Mouse (Mus musculus): ENCODE data around the gene Klhl35. TPM values are rescaled to one million over a fixed set of nuclear protein-coding genes. Genes with fewer than 3 reads are reported as not detected.
A peak's percentile ranks its signal among the peaks of the same experiment; 100 is the strongest.

Gene Klhl35
- 1 to 10 TPM; 3.1 to 3.6 TPM for total RNA-seq (2021)

- intact Hi-C loops (cut with DNase I): no loop called here
- DNase-seq (ENCODE audit: low spot score in 2 of 2): peak in 1 of 2 experiments; percentile 43
These were observed at the start of gene Klhl35 for GRCm38 (mm10) chr7:99465811-99466210. TSS of gene Klhl35 (plus strand) at chr7:99466004.

- intact Hi-C loops (cut with DNase I): no loop called here
- no peak for DNase-seq (ENCODE audit: low spot score in 2 of 2)
These were observed 46.5 kb upstream of the Klhl35 start for GRCm38 (mm10) chr7:99419311-99419710.

- DNase-seq (ENCODE audit: low spot score in 2 of 2): no peak
- intact Hi-C loops (cut with DNase I): no loop called here
These were observed 44.8 kb upstream of the Klhl35 start for GRCm38 (mm10) chr7:99421006-99421405.

GRCm38 (mm10) chr7:99424538-99425155 lies 41.2 kb upstream of the Klhl35 start:
- intact Hi-C loops (cut with DNase I): no loop called here

GRCm38 (mm10) chr7:99425706-99426105 lies 40.1 kb upstream of the Klhl35 start:
- intact Hi-C loops (cut with DNase I): no loop called here
- no peak for DNase-seq (ENCODE audit: low spot score in 2 of 2)

More at GRCm38 (mm10) chr7:99424538-99425155, 41.2 kb upstream of the Klhl35 start:
- DNase-seq (ENCODE audit: low spot score in 2 of 2): no peak

- no peak for DNase-seq (ENCODE audit: low spot score in 2 of 2)
- intact Hi-C loops (cut with DNase I): no loop called here
These were observed 38.8 kb upstream of the Klhl35 start for GRCm38 (mm10) chr7:99427031-99427430.

- no peak for DNase-seq (ENCODE audit: low spot score in 2 of 2)
- intact Hi-C loops (cut with DNase I): no loop called here
These were observed 37.8 kb upstream of the Klhl35 start for GRCm38 (mm10) chr7:99427987-99428386.

- intact Hi-C loops (cut with DNase I): no loop called here
- no peak for DNase-seq (ENCODE audit: low spot score in 2 of 2)
These were observed 37.0 kb upstream of the Klhl35 start for GRCm38 (mm10) chr7:99428836-99429235.

- intact Hi-C loops (cut with DNase I): no loop called here
- DNase-seq (ENCODE audit: low spot score in 2 of 2): no peak
These were observed 36.0 kb upstream of the Klhl35 start for GRCm38 (mm10) chr7:99429786-99430185.

GRCm38 (mm10) chr7:99430246-99430645 lies 35.6 kb upstream of the Klhl35 start:
- DNase-seq (ENCODE audit: low spot score in 2 of 2): no peak
- intact Hi-C loops (cut with DNase I): no loop called here

- intact Hi-C loops (cut with DNase I): no loop called here
- DNase-seq (ENCODE audit: low spot score in 2 of 2): peak; percentile 60
These were observed 33.6 kb upstream of the Klhl35 start for GRCm38 (mm10) chr7:99432248-99432647.

- no peak for DNase-seq (ENCODE audit: low spot score in 2 of 2)
- intact Hi-C loops (cut with DNase I): no loop called here
These were observed 32.9 kb upstream of the Klhl35 start for GRCm38 (mm10) chr7:99432863-99433262.

- intact Hi-C loops (cut with DNase I): no loop called here
- no peak for DNase-seq (ENCODE audit: low spot score in 2 of 2)
These were observed 31.0 kb upstream of the Klhl35 start for GRCm38 (mm10) chr7:99434672-99435250.

- DNase-seq (ENCODE audit: low spot score in 2 of 2): no peak
- intact Hi-C loops (cut with DNase I): no loop called here
These were observed 29.3 kb upstream of the Klhl35 start for GRCm38 (mm10) chr7:99436530-99436929.

- intact Hi-C loops (cut with DNase I): no loop called here
- no peak for DNase-seq (ENCODE audit: low spot score in 2 of 2)
These were observed 26.9 kb upstream of the Klhl35 start for GRCm38 (mm10) chr7:99438881-99439280.

- DNase-seq (ENCODE audit: low spot score in 2 of 2): no peak
- intact Hi-C loops (cut with DNase I): no loop called here
These were observed 24.2 kb upstream of the Klhl35 start for GRCm38 (mm10) chr7:99441534-99442072.

- intact Hi-C loops (cut with DNase I): no loop called here
- DNase-seq (ENCODE audit: low spot score in 2 of 2): no peak
These were observed 22.6 kb upstream of the Klhl35 start for GRCm38 (mm10) chr7:99443164-99443563.

- DNase-seq (ENCODE audit: low spot score in 2 of 2): no peak
- intact Hi-C loops (cut with DNase I): no loop called here
These were observed 21.8 kb upstream of the Klhl35 start for GRCm38 (mm10) chr7:99444012-99444411.

- intact Hi-C loops (cut with DNase I): no loop called here
- DNase-seq (ENCODE audit: low spot score in 2 of 2): no peak
These were observed 20.0 kb upstream of the Klhl35 start for GRCm38 (mm10) chr7:99445833-99446232.

GRCm38 (mm10) chr7:99447323-99447722 lies 18.5 kb upstream of the Klhl35 start:
- no peak for DNase-seq (ENCODE audit: low spot score in 2 of 2)
- intact Hi-C loops (cut with DNase I): no loop called here

- intact Hi-C loops (cut with DNase I): no loop called here
These were observed 17.2 kb upstream of the Klhl35 start for GRCm38 (mm10) chr7:99448619-99449018.

More at GRCm38 (mm10) chr7:99448619-99449018, 17.2 kb upstream of the Klhl35 start:
- DNase-seq (ENCODE audit: low spot score in 2 of 2): no peak
